Mouse (Mus musculus): ENCODE data around the gene Rnf213.

Gene Rnf213

DNA sequence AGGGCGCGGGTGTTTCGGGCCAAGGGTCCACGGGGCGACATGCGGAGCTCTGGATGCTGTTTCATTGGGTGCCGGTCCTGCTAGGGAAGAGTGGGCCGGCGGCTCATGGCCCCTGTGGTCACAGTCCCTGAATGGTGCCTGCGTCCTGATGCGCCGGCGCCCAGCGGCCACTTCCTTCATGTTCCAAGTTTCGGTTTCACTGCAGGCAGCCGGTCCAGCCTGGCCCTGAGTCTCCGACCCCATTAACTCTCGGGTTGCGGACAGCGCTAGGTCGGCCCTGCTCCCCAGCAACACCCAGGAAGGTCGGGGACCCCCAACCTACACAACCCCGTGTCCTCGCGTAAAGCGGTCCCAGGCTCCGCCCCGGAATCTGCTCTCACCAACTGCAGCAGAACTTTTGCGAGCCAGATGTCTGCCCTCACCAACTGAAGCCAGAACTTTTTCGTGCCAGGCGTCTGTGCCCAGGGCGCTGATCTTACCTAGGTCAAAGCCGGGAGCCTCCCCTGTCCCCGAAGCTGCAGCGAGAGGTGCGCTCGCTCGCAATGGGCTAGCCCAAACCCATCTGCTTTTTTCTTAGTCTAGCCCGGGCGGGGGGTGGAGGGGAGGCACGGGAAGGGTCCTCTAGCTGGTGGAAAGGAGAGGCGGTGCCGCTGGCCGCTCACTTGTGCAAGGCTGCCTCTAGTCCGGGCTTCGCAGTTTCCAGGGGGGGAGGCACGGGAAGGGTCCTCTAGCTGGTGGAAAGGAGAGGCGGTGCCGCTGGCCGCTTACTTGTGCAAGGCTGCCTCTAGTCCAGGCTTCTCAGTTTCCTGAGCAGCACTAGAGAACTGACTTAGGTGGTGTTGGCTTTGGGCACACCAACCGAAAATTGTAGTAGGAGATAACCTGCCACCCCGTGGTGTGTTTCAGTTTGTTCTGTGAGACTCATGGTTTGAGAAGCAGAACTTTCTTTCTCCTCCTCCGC, 2.3 kb upstream of the Rnf213 start:
- DNase-seq: peak; percentile 99

GRCm38 (mm10) chr11:119391386-119392000, 1.4 kb upstream of the Rnf213 start:
- DNase-seq: no peak

DNA sequence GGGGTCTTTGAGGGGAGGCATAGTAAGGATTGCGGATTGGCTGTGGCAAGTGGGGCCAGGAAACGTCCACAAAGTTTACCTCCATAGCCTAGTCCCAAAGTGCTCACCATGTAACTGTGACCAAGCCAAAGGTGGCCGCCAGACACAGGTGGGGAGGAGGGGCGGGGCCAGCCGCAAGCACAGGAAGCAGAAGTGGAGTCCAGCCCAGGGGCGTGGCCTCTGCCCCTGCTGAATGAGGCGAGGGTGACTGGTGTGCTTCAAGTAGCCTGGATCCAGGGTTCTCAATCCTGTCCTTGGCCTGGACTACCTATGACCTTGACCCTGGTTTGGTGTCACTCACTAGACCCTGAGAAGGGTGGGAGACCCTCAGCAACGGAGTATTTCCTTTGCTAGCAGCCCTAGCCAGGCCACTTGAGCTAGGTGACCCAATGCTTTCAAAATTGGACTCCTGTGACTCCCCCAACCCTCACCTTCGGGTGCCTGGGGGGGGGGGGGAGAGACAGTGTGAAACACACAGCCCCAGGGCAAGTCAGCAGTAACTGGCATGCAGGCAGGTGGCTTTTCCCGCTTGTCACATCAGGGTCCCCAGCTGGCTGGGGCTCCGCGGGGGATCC, 792 bp upstream of the Rnf213 start:
- peak; percentile 98 for DNase-seq

DNA sequence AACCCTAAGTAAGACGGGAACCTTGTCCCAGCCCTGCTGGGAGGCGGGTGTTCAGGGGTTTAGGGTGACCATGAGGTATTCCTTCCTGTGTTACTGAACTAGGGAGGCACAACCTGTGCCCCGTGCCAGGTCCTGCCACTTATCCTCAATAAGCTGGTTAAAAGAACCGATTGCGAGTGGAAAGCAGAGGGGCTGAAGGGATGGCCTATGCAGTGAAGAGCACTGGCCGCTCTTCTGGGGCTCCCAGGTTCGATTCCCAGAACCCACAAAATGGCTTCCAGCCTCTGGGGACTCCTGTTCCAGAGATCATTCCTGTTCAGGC, 544 bp downstream of the Rnf213 start:
- DNase-seq: no peak

- DNase-seq: no peak
Measured at GRCm38 (mm10) chr11:119394210-119394609, 1.3 kb downstream of the Rnf213 start.

DNA sequence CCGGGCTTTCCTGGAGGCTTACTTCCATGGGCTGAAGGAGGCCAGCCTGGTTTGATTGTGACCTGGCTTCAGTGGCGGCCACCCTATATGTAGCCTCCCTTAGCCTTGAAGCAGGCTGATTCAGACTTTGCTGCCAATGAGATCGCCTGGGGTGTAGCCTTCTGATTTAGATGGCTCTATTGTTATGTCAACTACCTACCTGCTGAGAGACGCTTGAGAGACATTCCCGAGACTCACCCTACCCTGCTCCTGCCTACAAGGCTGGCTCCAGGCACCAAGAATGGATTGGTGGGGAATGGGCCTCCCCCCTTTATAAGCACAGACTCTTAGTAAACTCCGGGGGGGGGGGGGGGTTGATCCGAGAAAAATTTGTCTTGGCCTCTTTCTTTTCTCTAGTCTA, 2.5 kb downstream of the Rnf213 start:
- DNase-seq: no peak

- no peak for DNase-seq
Measured at GRCm38 (mm10) chr11:119395931-119396330, 3.0 kb downstream of the Rnf213 start.

GRCm38 (mm10) chr11:119396461-119396860, 3.6 kb downstream of the Rnf213 start:
- DNase-seq: no peak

DNA sequence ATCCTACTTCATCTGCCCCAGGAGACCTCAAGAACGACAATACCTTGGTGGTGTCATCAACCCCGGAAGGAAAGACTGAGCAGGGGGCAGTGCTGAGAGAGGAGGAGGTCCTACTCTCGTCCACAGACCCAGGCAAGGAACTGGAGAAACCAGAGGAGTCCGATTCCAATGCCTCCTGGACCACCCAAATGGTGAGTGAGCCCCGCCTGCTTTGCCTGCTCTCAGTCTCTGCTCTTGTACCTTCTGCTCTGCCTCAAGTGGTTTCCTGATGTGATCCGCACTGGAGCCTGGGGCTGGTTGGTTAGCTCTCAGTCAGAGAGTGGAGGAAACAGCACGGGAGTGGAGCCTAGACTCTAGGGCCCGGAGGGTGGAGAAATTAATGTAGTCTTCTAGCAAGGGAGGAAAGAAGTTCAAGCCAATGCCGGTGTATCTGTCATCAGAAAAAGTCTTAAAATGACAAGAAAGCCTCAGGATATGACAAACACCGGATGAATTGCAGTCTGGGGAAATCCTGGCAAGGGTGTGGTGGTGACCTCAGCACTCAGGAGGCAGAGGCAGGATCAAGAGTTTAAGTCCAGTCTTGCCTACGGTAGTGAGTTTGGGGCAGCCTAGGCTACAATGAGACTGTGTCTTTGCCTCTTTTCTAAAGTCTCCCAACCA, 9.7 kb downstream of the Rnf213 start:
- no peak for DNase-seq

GRCm38 (mm10) chr11:119404627-119405026, 11.7 kb downstream of the Rnf213 start:
- DNase-seq: no peak

DNA sequence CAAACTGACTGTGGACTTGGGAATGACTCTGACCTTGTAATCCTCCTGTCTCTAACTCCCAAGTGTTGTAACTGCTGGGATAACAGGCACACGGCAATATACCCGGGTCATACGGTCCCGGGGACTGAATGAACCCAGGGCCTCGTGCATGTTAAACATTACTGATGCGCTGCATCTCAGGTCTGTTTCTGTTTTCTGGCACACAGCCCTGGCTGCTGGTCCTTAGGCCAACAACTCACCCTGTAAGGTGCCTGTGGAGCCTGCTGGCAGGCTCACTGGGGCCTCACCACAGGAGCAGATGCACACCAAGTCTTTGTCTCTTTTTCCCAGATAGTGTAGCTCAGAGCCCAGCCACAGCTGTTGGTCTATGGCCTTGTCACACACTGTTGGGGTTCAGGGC, 14.5 kb downstream of the Rnf213 start:
- no peak for DNase-seq

- DNase-seq: no peak
Measured at GRCm38 (mm10) chr11:119407977-119408376, 15.1 kb downstream of the Rnf213 start.

GRCm38 (mm10) chr11:119419327-119420118, 26.6 kb downstream of the Rnf213 start:
- no peak for DNase-seq

DNA sequence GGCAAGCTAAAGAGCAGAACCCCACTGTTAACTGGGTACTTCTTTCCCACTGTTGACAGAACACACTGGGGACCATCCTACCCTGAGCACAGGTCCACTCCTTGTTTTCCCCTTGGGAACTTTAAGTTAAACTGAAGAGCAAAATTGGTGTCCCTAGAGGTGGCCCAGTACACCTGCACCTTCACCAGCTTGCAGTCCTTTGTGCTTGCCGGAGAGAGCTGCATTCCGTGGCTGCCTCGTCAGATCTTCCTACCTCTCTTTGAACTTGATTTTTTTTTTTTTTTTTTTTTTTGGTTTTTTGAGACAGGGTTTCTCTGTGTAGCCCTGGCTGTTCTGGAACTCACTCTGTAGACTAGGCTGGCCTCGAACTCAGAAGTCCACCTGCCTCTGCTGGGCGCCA, 27.5 kb downstream of the Rnf213 start:
- DNase-seq: no peak

DNA sequence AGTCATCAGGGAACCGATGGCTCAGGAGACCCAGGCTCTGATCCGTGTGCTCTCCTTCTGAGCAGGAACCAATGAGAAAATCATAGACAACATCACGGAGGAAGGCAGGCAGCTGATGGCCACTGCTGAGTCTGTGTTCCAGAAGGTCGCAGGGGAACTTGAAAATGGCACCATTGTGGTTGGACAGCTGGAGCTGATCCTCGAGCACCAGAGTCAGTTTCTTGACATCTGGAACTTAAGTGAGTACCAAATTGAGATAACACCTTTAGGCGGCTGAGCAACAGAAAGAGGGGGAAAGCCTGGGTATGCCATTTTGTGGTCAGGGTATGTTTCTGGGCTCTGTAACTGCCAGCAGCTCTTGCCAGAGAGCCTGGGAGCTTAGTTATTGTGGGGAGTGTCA, 34.5 kb downstream of the Rnf213 start:
- no peak for DNase-seq

- DNase-seq: no peak
Measured at GRCm38 (mm10) chr11:119427986-119428385, 35.1 kb downstream of the Rnf213 start.

DNA sequence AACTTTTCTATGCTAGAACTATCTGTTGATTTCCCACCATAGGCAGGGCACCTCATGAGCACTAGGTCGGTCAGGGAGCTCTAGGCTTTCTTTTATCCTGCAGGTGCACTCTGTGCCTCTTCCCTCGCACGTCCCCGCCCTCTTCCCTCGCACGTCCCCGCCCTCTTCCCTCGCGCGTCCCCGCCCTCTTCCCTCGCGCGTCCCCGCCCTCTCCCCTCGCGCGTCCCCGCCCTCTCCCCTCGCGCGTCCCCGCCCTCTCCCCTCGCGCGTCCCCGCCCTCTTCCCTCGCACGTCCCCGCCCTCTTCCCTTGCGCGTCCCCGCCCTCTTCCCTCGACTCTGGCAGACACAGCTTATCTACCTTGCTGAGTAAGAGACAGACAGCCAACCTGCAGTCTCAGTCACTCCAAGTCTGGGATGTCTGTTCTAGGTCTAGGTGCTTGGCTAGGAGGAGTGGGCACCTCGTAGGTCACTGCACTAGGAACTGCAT, 35.8 kb downstream of the Rnf213 start:
- DNase-seq: peak; percentile 93

- no peak for DNase-seq
Measured at GRCm38 (mm10) chr11:119431516-119431915, 38.6 kb downstream of the Rnf213 start.

DNA sequence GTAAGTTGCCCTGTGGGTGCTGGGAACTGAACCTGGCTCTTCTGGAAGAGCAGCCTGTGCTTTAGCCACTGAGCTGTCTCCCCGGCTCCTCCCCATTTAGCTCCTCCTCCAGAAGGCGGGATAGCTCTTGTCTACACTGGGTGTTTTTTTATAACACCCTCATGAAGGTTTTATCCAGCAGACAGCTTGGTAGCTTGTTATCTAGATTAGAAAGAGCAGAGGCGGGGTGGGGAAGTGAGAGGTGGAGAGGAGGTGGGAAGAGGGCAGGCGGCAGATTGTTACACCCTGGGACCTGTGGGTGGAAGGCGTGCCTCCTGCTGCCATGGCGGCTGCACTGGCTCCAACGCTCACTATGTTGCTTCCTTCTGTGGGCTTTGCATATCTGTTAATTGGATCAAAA, 39.8 kb downstream of the Rnf213 start:
- no peak for DNase-seq

DNA sequence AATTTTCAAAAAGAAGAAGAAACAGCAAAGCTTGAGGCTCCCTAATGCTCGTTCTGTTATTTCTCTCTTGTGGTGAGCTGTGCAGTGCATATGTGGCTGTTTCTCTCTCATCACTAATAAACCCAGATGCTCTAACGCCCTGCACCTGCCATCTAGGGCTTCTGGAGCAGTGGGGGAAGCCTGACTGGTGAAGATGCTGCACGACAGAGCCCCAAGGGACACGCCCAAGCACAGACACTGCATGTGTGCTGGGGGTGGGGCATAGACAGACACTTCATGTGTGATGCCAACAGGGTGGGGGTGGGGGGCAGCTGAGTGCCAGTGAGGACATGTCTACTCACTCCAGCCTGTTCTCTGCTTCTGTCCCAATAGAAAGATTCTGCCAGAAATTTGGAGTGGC, 41.4 kb downstream of the Rnf213 start:
- DNase-seq: no peak

DNA sequence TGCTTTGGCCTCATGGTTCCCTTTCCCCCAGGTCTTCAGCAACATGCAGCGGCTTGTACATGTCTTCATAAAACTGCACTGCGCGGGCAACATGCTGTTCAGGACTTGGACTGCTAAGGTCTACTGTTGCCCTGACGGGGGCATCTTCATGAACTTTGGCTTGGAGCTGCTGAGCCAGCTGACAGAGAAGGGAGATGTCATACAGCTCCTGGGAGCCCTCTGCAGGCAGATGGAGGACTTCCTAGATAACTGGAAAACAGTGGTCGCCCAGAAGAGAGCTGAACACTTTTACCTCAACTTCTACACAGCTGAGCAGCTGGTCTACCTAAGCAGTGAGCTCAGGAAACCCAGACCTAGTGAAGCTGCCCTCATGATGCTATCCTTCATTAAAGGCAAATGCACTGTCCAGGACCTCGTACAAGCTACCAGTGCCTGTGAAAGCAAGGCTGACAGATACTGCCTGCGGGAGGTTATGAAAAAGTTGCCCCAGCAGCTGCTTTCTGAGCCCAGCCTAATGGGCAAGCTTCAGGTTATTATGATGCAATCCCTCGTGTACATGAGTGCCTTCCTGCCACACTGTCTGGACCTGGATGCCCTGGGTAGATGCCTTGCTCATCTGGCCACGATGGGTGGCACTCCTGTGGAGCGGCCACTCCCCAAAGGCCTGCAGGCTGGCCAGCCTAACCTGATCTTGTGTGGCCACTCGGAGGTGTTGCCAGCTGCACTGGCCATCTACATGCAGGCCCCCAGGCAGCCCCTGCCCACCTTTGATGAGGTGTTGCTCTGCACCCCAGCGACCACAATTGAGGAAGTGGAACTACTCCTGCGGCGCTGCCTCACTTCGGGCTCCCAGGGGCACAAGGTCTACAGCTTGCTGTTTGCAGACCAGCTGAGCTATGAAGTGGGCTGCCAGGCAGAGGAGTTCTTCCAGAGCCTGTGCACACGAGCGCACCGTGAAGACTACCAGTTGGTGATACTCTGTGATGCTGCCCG, 43.3 kb downstream of the Rnf213 start:
- no peak for DNase-seq

Data from heart, adult 11 months (tissue).